Mouse (Mus musculus) MEL (cell line): ENCODE measurements around the gene Batf2.

Experiments
- CTCF ChIP-seq, 3 experiments: IDR thresholded peaks in 2 of 3; conservative IDR thresholded peaks in 1 of 3; 2 replicates each; pipeline ENCODE4 v1.5.1; 2011 to 2012; ENCODE audit warnings: low read length in 3 of 3, low read depth in 2 of 3, mild to moderate bottlenecking in 2 of 3, improper control_type of control experiment in 1 of 3, inconsistent platforms in 1 of 3, mixed read lengths in 1 of 3, moderate library complexity in 1 of 3; ENCODE audit not compliant: control insufficient read depth in 1 of 3, insufficient read depth in 1 of 3, poor library complexity in 1 of 3, severe bottlenecking in 1 of 3
- JUND ChIP-seq: IDR thresholded peaks from 2 replicates; pipeline ENCODE4 v1.6.1; 2011; ENCODE audit warnings: low read depth, mild to moderate bottlenecking, improper control_type of control experiment, low read length
- MAFK ChIP-seq: IDR thresholded peaks from 2 replicates; pipeline ENCODE4 v1.6.1; 2011; ENCODE audit warnings: low read depth, mild to moderate bottlenecking, low read length, improper control_type of control experiment, borderline replicate concordance
- MAZ ChIP-seq: IDR thresholded peaks from 2 replicates; pipeline ENCODE4 v1.6.1; 2012; ENCODE audit warnings: low read depth, mild to moderate bottlenecking, inconsistent platforms, low read length, improper control_type of control experiment
- MXI1 ChIP-seq: IDR thresholded peaks from 2 replicates; pipeline ENCODE4 v1.6.1; 2011; ENCODE audit warnings: mild to moderate bottlenecking, low read depth, low read length, improper control_type of control experiment
- MYC ChIP-seq: IDR thresholded peaks from 2 replicates; pipeline ENCODE4 v1.6.1; 2011; ENCODE audit warnings: low read depth, mild to moderate bottlenecking, low read length, improper control_type of control experiment, moderate library complexity
- NELFE ChIP-seq: IDR thresholded peaks from 2 replicates; pipeline ENCODE4 v1.6.1; 2011; ENCODE audit warnings: low read depth, low read length, improper control_type of control experiment
- RCOR1 ChIP-seq: IDR thresholded peaks from 2 replicates; pipeline ENCODE4 v1.6.1; 2012; ENCODE audit warnings: low read depth, mild to moderate bottlenecking, inconsistent platforms, low read length, improper control_type of control experiment
- SIN3A ChIP-seq: IDR thresholded peaks from 2 replicates; pipeline ENCODE4 v1.6.1; 2012; ENCODE audit warnings: low read length, improper control_type of control experiment, inconsistent platforms
- TAL1 ChIP-seq: IDR thresholded peaks from 2 replicates; pipeline ENCODE4 v1.6.1; 2012; ENCODE audit warnings: mild to moderate bottlenecking, inconsistent platforms, low read length, moderate library complexity, mixed read lengths
- ZC3H11A ChIP-seq: IDR thresholded peaks from 2 replicates; pipeline ENCODE4 v1.6.1; 2012; ENCODE audit warnings: low read depth, mild to moderate bottlenecking, inconsistent platforms, low read length, improper control_type of control experiment
- ZKSCAN1 ChIP-seq: IDR thresholded peaks from 2 replicates; pipeline ENCODE4 v1.6.1; 2012; ENCODE audit warnings: low read depth, mild to moderate bottlenecking, inconsistent platforms, low read length, improper control_type of control experiment, moderate library complexity

GRCm38 (mm10) chr19:6126289-6126688 is 14.5 kb upstream of the Batf2 start:
- TF ChIP-seq MAFK (no peak), TAL1 (no peak), JUND (no peak), RCOR1 (0 out of 2 replicates have a peak, but pooled peaks have one; percentile 37), ZKSCAN1 (no peak), MYC (no peak; the same call in 1 of the 2 replicates), NELFE (no peak), ZC3H11A (peak; percentile 86), CTCF (IDR thresholded peaks at IDR 0.05 in 2 of 3, conservative IDR thresholded peaks at IDR 0.05 in 1 of 3; ENCODE audit: control insufficient read depth in 1 of 3, insufficient read depth in 1 of 3, low read depth in 2 of 3, low read length in 3 of 3, poor library complexity in 1 of 3, severe bottlenecking in 1 of 3) (peak; percentile 59 to 95 (median 77)), SIN3A (peak; percentile 85), MXI1 (peak; percentile 53; the same call in 1 of the 2 replicates), MAZ (no peak)
